Mouse (Mus musculus): Measurements from ENCODE around the gene Atp2b2. TPM values are rescaled to one million over a fixed set of nuclear protein-coding genes. Genes with fewer than 3 reads are reported as not detected.

Atp2b2 gene
- polyA plus RNA-seq, 1 experiment from 2014 or later = 37.9 TPM

DNA sequence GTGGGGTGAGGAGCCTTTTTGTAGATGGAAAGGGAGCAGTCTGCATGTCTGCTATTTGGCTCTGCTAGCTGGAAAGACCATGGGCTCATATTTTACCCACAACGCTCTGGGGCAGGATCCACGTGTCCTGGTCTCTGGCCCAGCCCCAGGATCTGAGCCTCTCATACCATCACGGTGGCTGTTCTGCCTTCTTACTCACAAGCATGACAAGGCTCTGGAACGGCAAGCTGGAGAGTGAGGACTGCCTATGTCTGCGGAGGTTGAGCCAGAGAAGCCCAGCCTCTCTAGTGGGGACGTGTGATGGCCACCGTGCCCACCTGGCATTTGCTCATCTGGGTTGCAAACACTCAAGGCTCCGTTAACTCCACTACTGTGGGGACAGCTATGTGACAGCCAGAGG lies 63.7 kb downstream of the Atp2b2 start:
- Histone ChIP-seq H3K9me3 (replicated peaks) (no peaks in the 10 kb centered on the region), H3K27me3 (replicated peaks) (no peaks in the 10 kb centered on the region), H3K4me1 (no peaks in the 10 kb centered on the region), H3K4me2 (no peak overlapping the region), H3K36me3 (no peaks in the 10 kb centered on the region), H3K27ac (replicated peaks) (no peak overlapping the region), H3K9ac (replicated peaks) (no peak overlapping the region), H3K4me3 (replicated peaks) (no peak overlapping the region)
- ATAC-seq (ENCODE audit: low FRiP score) = no peak
- WGBS = 89% methylated on average over 8 of the region's 8 CpGs

DNA sequence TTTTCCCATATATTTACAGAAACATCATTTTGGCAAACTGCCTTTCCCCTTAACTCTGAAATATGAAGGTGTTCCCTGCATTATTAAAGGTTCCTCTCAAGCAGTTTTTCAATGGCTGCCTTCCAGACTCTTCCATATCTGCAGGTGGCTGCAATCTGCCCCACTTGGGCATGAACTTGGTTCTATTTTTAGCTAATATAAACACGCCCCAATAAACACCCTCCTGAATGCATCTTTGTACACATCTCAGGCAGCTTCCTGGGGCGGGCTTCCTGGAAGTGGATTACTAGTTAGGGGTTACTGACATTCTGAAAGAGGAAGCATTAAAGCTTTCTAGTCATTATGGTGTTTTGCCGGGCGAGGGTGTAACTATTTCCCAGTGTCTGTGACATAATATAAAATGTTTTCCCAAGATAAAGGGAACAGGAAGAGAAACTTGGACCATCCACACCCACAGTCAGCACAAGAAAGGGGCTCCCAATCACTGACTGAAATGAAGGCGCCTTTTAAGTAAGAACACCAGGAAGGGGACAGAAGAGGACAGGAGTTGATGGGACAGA lies 64.2 kb downstream of the Atp2b2 start:
- no peak overlapping the region for H3K9ac ChIP-seq (replicated peaks)
- no peaks in the 10 kb centered on the region for H3K9me3 ChIP-seq (replicated peaks)
- H3K4me1 ChIP-seq = no peaks in the 10 kb centered on the region
- WGBS = 75% methylated on average over 5 of the region's 5 CpGs
- H3K4me3 ChIP-seq (replicated peaks) = no peak overlapping the region
- ATAC-seq (ENCODE audit: low FRiP score) = no peak
- H3K36me3 ChIP-seq = no peaks in the 10 kb centered on the region
- no peak overlapping the region for H3K27ac ChIP-seq (replicated peaks)
- no peaks in the 10 kb centered on the region for H3K27me3 ChIP-seq (replicated peaks)
- H3K4me2 ChIP-seq = no peak overlapping the region

DNA sequence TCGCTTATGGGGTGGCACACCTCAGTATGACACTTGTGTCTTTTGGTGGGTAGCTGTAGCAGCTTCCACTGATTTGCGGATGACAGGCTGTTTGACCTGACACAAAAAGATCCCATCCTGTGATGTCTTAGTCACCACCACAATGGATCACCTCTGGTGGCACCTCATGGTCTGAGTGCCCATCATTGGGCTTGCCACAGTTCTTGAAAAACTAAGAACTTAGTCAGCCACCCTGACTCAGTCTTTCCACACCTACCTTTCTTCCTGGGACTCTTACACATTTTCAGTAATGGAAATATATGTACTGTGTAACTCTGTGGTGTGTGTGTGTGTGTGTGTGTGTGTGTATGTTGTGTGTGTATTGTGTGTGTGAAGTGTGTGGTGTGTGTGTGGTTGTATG lies 71.5 kb downstream of the Atp2b2 start:
- no peak overlapping the region for H3K27ac ChIP-seq (replicated peaks)
- ATAC-seq (ENCODE audit: low FRiP score) = no peak
- 97% methylated on average over 2 of the region's 2 CpGs for WGBS

DNA sequence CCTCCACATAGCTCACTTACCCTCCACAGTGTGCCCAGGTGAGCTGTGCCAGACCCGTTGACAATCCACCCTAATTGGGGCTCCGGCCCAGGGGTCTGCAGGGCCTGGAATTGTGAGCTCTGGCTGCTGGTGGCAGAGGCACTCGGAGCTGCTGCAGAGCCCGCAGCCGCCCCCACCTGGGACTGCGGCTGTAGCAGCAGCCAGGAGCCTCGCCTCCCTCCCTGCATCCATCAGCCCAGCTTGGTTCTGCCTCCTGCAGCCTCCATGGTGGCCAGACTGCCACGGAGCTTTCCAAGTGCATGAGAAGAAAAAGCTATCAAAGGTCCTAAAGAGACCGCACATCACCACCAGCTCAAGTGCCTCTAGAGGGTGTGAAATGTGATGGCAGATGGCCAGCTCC lies 71.9 kb downstream of the Atp2b2 start:
- H3K27ac ChIP-seq (replicated peaks) = no peak overlapping the region

More for the DNA sequence above, 71.5 kb downstream of the Atp2b2 start:
- Histone ChIP-seq H3K4me2 (no peak overlapping the region), H3K9ac (replicated peaks) (no peak overlapping the region), H3K4me1 (peaks cover 8% of the 10 kb centered on the region), H3K4me3 (replicated peaks) (no peak overlapping the region), H3K36me3 (no peaks in the 10 kb centered on the region), H3K27me3 (replicated peaks) (no peaks in the 10 kb centered on the region), H3K9me3 (replicated peaks) (no peaks in the 10 kb centered on the region)

DNA sequence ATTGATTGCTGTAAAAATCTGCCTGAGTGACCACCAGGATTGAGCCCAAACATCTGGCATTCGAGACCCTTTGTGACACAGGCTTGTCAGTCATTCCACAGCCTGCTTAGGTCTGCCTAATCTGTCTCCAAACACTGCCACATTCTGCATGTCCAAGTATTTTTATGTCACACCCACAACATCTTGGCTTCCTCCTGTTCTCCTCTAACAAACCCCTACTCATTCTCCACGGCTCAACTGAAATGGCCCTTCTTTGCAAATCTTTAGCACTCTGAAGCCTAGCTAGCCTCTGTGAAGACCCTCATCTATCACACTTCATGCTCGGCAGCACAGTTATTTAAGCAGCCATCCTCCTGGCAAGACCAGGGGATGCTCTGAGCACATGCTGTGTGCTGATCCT lies 72.7 kb downstream of the Atp2b2 start:
- H3K4me1 ChIP-seq = peaks cover 10% of the 10 kb centered on the region
- no peak overlapping the region for H3K27ac ChIP-seq (replicated peaks)
- H3K9me3 ChIP-seq (replicated peaks) = no peaks in the 10 kb centered on the region
- H3K4me3 ChIP-seq (replicated peaks) = no peak overlapping the region
- H3K9ac ChIP-seq (replicated peaks) = no peak overlapping the region
- no peak for ATAC-seq (ENCODE audit: low FRiP score)
- no peaks in the 10 kb centered on the region for H3K27me3 ChIP-seq (replicated peaks)
- H3K4me2 ChIP-seq = no peak overlapping the region
- 30% methylated on average over 3 of the region's 3 CpGs for WGBS
- no peaks in the 10 kb centered on the region for H3K36me3 ChIP-seq

More for the DNA sequence above, 71.9 kb downstream of the Atp2b2 start:
- no peak for ATAC-seq (ENCODE audit: low FRiP score)
- no peak overlapping the region for H3K9ac ChIP-seq (replicated peaks)
- no peaks in the 10 kb centered on the region for H3K36me3 ChIP-seq
- no peak overlapping the region for H3K4me2 ChIP-seq
- H3K9me3 ChIP-seq (replicated peaks) = no peaks in the 10 kb centered on the region
- H3K4me3 ChIP-seq (replicated peaks) = no peak overlapping the region
- H3K27me3 ChIP-seq (replicated peaks) = no peaks in the 10 kb centered on the region
- peaks cover 10% of the 10 kb centered on the region for H3K4me1 ChIP-seq
- 65% methylated on average over 9 of the region's 9 CpGs for WGBS

DNA sequence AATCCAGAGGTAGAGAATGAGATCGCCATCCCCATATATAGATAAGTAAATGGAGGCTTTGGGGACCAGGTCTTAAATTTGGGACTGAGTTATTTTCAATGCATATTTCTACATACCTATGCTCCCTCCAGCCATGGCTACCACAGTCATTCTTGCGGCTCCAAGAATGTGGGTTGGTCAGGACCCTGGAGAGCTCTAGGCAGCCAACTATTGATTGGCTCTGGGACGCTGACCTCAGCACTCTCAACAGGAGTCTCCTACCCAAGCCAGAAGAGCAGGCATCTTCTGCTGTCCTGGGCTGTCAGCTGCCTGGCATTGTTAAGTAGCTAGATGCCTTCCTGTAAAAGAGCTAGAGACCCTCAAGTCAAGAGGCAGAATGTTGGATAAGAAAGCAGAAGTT lies 79.6 kb downstream of the Atp2b2 start:
- Histone ChIP-seq H3K9me3 (replicated peaks) (no peaks in the 10 kb centered on the region), H3K9ac (replicated peaks) (no peak overlapping the region), H3K36me3 (no peaks in the 10 kb centered on the region), H3K27ac (replicated peaks) (no peak overlapping the region), H3K4me2 (no peak overlapping the region), H3K4me3 (replicated peaks) (no peak overlapping the region), H3K27me3 (replicated peaks) (no peaks in the 10 kb centered on the region), H3K4me1 (peaks cover 10% of the 10 kb centered on the region)
- WGBS = 16% methylated on average over 3 of the region's 3 CpGs
- ATAC-seq (ENCODE audit: low FRiP score) = no peak

DNA sequence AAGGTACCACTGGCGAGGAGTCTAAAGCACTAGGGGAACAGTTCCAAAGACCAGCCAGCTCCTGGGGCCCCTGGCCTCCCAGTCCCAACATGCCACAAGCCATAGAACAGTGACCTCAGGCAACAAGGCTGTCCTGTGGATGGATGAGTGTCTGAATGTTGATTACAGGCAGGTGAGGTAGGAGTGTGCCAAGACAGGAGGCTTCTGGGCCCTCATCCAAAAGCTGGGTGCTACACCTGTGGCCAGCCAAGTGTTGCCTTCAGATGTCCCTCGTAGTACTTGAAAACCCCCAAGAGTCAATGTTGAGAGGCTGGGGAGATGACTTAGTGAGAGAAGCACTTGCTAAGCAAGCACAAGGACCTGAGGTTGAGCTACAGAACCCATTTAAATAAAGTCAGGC lies 80.8 kb downstream of the Atp2b2 start:
- no peak overlapping the region for H3K4me2 ChIP-seq
- H3K27ac ChIP-seq (replicated peaks) = no peak overlapping the region
- no peaks in the 10 kb centered on the region for H3K36me3 ChIP-seq
- H3K27me3 ChIP-seq (replicated peaks) = no peaks in the 10 kb centered on the region
- H3K9ac ChIP-seq (replicated peaks) = no peak overlapping the region
- no peak overlapping the region for H3K4me3 ChIP-seq (replicated peaks)
- peaks cover 10% of the 10 kb centered on the region for H3K4me1 ChIP-seq
- no peaks in the 10 kb centered on the region for H3K9me3 ChIP-seq (replicated peaks)
- 83% methylated on average over 2 of the region's 2 CpGs for WGBS
- no peak for ATAC-seq (ENCODE audit: low FRiP score)

DNA sequence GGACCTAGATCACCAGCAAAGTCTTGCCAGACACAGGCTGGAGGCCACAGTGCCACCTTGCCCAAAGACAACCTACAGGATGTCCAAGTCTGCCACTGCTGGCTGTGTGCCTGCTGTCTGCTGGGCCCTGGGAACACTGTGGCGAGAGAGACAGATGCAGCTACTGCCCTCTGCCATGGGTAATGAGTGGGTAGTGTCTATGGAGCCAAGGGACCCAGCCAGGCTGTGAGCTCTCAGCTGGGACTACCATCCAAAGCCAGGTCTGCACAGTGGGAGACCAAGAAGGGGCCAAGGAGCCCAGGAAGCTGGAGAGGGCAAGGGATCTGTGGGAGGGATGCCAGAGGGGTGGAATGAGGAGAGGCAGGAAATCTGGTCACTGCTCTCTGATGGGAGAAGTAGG lies 83.1 kb downstream of the Atp2b2 start:
- no peaks in the 10 kb centered on the region for H3K27me3 ChIP-seq (replicated peaks)
- H3K9ac ChIP-seq (replicated peaks) = no peak overlapping the region
- H3K36me3 ChIP-seq = no peaks in the 10 kb centered on the region
- H3K27ac ChIP-seq (replicated peaks) = no peak overlapping the region
- no peaks in the 10 kb centered on the region for H3K9me3 ChIP-seq (replicated peaks)
- H3K4me2 ChIP-seq = no peak overlapping the region
- WGBS = 52% methylated on average over 1 of the region's 1 CpGs
- peaks cover 5% of the 10 kb centered on the region for H3K4me1 ChIP-seq
- ATAC-seq (ENCODE audit: low FRiP score) = no peak
- H3K4me3 ChIP-seq (replicated peaks) = no peak overlapping the region

DNA sequence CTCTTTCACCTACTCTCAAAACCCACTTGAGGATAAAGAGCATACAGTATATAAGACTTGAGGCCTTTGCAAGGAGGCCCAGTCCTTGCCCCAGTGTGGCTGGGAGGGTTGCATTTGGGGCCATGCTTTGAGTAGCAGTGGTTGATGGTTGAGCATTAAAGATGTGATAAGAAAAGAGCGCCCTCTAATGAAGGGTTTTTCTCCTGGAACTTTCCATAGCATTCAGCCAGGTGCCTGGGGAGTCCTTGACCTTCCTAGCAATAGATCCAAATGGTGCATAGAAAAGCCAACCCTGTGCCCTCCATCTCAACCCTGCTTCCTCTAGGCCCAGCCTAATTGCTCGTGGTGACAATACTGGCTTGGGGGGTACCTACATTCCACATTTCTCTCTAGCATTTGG lies 83.7 kb downstream of the Atp2b2 start:
- no peak for ATAC-seq (ENCODE audit: low FRiP score)

DNA sequence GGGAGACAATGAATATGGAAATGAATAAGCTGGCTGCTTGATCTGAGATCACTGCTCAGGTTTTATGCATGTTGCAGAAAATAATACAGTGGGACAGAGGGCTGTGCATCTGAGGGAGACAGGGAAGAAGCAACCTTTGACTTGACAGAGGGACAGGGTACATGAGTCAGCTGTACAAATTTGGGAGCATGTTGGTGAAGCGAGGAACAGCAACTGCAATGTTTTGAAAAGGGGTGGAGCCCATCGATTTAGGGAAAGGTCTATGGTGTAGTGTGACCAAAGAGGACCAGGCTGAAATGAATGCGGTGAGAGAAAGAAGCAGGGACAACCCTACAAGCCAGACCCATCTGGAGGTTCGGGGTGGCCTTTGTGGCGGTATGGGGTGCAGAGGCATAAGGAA lies 84.4 kb downstream of the Atp2b2 start:
- Histone ChIP-seq H3K9me3 (replicated peaks) (no peaks in the 10 kb centered on the region), H3K4me2 (no peak overlapping the region), H3K27ac (replicated peaks) (no peak overlapping the region), H3K4me3 (replicated peaks) (no peak overlapping the region), H3K27me3 (replicated peaks) (no peaks in the 10 kb centered on the region), H3K4me1 (peaks cover 6% of the 10 kb centered on the region), H3K9ac (replicated peaks) (no peak overlapping the region), H3K36me3 (no peaks in the 10 kb centered on the region)
- 86% methylated on average over 5 of the region's 5 CpGs for WGBS
- no peak for ATAC-seq (ENCODE audit: low FRiP score)

More for the DNA sequence above, 83.7 kb downstream of the Atp2b2 start:
- H3K27me3 ChIP-seq (replicated peaks) = no peaks in the 10 kb centered on the region
- no peak overlapping the region for H3K9ac ChIP-seq (replicated peaks)
- no peak overlapping the region for H3K27ac ChIP-seq (replicated peaks)
- WGBS = 63% methylated on average over 2 of the region's 2 CpGs
- no peaks in the 10 kb centered on the region for H3K36me3 ChIP-seq
- H3K9me3 ChIP-seq (replicated peaks) = no peaks in the 10 kb centered on the region
- H3K4me3 ChIP-seq (replicated peaks) = no peak overlapping the region
- H3K4me1 ChIP-seq = peaks cover 5% of the 10 kb centered on the region
- H3K4me2 ChIP-seq = no peak overlapping the region

DNA sequence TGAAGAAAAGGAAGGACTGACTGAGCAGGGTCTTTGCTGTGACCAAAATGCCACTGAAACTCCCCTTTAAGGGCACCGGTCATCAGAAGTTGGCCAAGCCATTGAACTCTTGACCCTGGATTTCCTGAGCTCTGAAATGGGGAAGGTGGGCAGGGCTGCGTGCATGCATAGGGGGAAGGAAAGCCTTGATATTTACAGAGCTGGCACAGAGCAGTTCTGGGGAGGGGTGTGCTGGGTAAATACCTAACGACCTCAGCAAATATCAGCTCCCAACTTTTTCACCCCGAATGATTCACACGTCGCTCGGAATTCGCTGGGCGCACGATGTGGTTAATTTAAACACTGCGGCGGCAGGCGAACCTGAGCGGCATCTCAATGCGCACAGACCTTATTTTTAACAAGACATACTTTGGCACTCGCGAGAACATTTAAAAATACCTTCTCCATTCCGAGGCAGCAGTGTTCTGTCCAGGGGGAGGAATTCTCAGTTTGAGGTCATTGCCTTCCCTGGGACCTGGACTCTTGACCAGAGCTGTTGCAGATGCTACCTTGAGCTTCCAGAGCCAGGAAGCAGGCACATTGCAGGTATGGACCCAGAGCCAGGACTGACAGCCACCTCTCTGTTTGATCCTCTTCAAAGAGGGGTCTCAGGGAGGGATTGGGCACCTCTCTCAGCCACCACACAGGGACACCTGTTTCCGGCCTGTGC lies 85.0 kb downstream of the Atp2b2 start:
- Histone ChIP-seq H3K9me3 (replicated peaks) (no peaks in the 10 kb centered on the region), H3K4me3 (replicated peaks) (no peak overlapping the region), H3K9ac (replicated peaks) (no peak overlapping the region), H3K36me3 (no peaks in the 10 kb centered on the region), H3K4me2 (no peak overlapping the region), H3K27ac (replicated peaks) (no peak overlapping the region), H3K27me3 (replicated peaks) (no peaks in the 10 kb centered on the region), H3K4me1 (peaks cover 12% of the 10 kb centered on the region)
- ATAC-seq (ENCODE audit: low FRiP score) = no peak
- 77% methylated on average over 19 of the region's 19 CpGs for WGBS

DNA sequence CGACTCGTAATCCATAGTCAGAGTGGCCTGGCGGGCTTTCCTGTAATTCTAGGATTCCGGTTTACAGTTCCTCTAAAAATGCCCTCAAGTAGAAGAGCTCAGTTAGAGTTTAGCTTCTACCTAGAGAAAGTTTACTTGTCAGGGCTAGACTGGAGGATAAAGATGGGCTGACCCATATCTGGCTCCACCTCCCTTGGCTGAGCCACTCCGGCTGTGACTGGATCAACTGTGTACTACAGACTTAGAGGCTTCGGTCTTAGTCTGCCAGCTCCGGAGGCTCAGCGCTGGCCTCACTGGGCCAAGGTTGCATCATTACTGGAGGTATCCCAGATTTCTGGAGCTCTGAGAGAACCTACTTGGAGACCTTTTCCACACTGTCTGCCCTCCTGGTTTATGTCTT lies 94.9 kb downstream of the Atp2b2 start:
- WGBS = 91% methylated on average over 8 of the region's 8 CpGs
- H3K27me3 ChIP-seq (replicated peaks) = no peaks in the 10 kb centered on the region
- no peaks in the 10 kb centered on the region for H3K9me3 ChIP-seq (replicated peaks)
- no peak overlapping the region for H3K4me3 ChIP-seq (replicated peaks)
- H3K9ac ChIP-seq (replicated peaks) = no peak overlapping the region
- H3K36me3 ChIP-seq = no peaks in the 10 kb centered on the region
- no peak overlapping the region for H3K27ac ChIP-seq (replicated peaks)
- no peak overlapping the region for H3K4me2 ChIP-seq
- ATAC-seq (ENCODE audit: low FRiP score) = no peak
- H3K4me1 ChIP-seq = peaks cover 8% of the 10 kb centered on the region
